Mouse (Mus musculus): Measurements from ENCODE around the gene Col1a2.

Gene Col1a2

DNA sequence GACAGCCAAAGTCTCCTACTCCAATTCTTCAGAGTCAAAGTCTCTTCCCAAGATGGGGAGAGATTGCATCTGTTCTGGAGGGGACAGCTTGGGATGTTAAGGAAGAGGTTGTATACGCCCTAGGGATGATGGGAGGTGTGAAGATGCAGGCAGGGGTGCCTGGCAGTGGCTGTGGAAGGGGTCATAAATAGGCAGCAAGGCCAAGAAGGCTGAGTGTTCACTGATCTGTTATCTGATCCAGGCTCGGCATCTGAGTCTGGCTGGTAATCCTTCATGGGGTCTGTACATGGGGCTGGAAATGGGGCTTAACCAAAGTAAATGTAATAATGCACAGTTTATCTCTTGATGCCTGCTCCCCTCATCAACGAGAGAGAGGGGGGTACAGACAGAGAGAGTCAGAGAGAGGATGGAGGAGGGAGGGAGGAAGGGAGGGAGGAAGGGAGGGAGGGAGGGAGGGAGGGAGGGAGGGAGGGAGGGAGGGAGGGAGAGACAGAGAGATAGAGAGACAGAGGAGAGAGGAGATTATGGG is at the start of gene Col1a2:
Col1a2 (plus strand) TSS at position 212 of the 529 bp plus-strand sequence.
- no peak for DNase-seq (ENCODE audit: low spot score)

DNA sequence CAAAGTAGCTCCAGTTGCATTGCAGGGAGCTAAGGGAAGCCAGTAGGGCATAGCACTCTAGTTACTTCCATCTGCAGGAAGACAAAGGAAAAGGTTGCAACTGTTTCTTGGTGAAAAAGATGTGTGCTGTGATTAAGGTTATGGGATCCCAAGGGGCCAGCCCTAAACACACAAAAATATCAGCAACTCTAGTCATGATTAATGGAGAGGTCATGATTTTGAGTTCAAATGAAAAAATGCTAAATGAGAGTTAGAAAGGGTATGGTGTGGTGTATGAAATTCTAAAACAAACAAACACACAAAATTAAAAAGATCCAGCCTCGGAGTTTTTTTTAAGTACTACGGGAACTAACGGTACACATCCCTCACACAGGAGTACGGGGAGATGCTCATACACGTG is 49.1 kb upstream of the Col1a2 start:
- no peak for DNase-seq (ENCODE audit: low spot score)

DNA sequence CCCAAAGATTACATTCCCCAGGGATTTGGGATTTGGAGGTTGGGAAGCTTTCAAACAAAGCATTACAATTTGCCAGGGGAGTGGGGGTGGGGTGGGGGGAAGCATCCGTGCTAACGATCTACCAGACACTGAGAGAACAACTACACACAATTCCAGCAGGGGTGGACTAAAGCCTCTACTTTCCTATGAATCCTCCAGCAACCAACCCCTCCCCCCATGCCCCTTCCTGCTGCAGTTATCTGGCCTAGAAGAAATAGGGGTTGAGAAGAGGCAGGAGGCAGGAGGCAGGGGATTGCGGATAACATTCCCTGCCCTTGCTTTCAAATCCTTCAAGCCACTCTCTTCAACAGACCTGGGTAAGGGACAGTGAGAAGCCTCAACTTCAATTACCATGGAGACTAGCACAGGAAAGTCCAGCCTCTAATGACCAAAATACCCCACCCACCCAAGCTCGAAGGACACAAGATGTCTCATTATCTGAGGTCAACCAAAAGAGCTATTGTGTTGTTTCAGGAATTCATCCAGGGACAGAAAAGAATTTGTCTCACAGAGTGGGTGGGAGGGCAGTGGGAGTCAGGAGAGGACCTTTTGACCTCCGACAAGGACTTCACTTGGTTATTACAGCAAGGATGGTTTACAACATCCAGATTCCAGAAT is 48.5 kb upstream of the Col1a2 start:
- DNase-seq (ENCODE audit: low spot score): no peak

DNA sequence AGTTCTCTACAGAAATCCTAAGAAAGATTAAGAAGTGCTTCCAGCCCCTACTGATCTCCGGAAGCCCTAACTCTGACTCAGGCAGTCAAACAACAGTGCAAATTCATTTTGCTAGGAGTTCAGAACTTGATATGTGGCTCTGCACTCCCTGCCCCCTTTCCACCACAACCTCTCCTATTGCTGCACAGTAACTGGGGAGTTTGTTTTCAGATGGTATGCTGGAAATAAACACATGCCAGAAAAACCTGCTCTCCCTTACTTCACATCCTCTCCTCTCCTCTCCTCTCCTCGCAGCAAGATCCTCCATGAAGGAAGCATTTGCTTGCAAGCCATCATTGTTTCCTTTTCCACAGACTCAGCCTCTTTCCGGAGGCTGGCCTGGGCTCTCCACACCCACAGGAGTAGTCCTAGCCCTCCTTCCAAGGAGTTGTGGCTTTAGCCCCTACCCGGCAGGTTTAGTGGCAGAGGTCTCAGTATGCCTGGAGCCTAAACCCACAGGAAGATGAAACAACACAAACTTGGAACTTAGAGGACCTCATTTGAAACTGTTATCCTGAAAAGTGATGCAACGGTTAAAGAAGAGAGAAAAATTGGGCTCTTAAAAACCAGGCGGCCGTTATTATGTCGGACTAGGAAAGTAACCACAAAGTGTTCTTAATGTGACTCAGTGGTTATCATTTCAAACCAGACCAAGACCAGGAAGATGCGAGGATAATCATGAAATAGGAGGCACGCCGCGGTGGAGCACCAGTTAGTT is 47.7 kb upstream of the Col1a2 start:
- DNase-seq (ENCODE audit: low spot score): no peak

DNA sequence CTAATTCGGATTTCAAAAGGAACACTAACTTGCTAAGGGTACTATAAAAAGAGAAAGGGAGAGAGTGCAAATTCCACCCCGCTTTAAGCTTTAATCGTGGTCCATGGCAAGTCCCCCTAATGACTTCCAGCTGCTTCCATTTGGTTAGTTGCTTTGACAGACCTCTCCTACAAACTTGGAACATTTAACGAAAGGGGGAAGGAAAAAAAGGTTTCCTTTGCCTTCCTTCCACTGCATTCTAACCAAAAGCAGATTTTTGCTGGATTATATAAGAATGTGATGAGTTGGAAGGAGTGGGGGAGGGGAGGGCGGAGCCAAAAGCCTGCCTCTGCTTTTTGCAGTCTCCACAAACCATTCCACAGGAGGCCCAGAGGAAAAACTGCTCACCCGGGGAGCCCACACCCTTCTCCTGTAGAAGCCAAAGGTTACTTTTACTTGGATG is 47.0 kb upstream of the Col1a2 start:
- peak; percentile 12 for DNase-seq (ENCODE audit: low spot score)

DNA sequence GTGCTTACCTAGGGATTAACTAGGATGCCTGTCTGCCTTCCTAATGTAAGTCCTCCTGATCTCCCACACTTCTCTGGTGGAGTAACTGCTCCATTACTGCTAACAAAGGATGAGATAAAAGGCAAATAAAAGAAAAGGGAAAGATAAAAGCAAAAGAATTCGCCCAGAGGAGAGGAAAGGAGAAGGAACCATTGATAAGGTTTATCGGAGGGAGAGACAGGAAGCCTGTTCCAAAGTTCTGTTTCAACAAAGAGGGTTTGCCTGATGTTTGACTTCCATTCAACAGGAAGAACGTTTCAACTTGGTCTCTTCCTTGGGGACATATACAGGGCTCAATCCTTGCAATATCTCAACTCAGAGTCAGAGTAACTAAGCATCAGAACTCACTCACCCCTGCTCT is 39.3 kb upstream of the Col1a2 start:
- no peak for DNase-seq (ENCODE audit: low spot score)

DNA sequence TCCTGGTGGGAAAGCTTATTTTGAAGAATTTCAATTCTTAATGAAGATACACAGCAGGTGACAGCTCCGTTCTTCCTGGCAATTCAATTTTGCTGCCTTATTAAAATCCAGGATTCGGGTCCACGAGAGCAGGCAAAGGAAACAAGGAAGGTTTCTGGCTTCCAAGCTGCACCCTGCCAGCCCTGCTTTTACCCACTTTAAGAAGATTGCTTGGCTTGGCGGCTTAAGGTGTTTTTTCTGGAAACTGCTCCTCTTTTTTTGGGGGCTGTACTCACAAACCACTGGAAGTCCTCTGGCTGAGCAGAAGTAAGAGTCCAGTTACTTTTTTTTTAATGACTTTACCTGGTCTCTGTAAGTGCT is 21.1 kb upstream of the Col1a2 start:
- no peak for DNase-seq (ENCODE audit: low spot score)

DNA sequence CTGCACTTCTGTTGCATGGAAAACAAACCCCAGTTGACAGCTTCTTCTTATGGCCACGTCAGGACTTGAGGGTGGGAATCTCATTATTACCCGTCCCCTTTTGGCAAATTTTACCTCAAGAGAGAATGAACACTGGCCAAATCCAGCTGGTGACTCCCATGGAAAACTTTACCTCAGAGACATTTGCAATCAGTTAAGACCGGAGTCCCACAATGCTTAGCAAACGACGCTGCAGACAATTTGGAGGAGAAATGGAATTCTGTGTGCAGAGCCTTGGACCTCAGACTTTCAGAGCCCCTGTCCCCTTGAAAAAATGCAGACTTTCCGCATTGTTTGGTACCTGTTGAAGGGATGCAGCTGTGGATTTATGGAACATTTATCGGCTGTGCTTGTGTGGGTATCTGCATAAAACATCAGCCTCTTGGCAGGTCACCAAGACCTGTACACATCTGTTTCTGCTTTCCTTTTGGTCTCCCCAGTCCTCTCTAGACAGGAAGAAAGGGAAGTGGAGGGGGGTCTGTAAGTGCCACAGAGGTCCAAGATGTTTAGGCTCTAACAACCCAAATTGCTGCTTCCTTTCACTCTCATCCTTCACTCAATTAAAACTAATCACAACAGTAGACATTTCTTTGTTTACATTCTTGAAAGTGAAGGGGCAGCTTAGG is 20.5 kb upstream of the Col1a2 start:
- no peak for DNase-seq (ENCODE audit: low spot score)

DNA sequence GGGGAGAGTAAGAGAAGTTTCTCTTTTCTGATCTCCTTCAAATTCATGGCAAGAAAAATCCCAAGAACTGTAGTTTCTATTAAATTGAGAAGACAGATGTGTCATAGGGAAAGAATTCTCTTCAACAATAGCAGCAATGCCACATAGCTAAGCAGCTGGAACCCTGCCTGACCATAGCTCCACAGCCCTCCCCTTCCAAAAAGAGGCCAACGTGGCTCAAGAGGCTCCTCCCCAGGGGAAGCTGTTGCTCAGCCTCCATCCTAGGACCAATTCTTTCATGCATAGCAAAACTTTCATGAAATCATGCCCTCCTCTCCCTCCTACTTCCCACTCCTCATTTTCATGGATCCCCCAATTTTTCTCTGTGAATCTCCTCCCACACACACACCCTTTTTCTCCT is 16.3 kb upstream of the Col1a2 start:
- peak; percentile 37 for DNase-seq (ENCODE audit: low spot score)

DNA sequence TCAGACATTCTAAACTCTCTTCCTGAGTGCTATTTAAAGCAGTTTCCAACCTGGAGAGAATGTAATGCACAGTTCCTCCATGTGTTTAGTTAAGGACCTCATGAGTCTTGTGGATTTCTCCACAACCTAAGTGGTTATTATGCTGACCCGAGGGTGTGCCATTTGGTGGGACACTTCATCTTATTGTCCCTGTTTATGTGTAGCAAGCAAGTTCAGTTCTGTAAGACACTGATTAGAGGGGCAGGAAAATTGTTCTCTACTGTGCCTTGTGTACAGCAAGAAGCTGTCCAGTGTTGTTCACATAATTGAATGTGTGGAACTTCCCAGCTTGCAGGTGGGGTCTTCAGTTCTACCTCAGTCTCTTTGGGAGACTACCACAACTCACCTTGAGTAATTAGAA is 15.6 kb upstream of the Col1a2 start:
- DNase-seq (ENCODE audit: low spot score): no peak

DNA sequence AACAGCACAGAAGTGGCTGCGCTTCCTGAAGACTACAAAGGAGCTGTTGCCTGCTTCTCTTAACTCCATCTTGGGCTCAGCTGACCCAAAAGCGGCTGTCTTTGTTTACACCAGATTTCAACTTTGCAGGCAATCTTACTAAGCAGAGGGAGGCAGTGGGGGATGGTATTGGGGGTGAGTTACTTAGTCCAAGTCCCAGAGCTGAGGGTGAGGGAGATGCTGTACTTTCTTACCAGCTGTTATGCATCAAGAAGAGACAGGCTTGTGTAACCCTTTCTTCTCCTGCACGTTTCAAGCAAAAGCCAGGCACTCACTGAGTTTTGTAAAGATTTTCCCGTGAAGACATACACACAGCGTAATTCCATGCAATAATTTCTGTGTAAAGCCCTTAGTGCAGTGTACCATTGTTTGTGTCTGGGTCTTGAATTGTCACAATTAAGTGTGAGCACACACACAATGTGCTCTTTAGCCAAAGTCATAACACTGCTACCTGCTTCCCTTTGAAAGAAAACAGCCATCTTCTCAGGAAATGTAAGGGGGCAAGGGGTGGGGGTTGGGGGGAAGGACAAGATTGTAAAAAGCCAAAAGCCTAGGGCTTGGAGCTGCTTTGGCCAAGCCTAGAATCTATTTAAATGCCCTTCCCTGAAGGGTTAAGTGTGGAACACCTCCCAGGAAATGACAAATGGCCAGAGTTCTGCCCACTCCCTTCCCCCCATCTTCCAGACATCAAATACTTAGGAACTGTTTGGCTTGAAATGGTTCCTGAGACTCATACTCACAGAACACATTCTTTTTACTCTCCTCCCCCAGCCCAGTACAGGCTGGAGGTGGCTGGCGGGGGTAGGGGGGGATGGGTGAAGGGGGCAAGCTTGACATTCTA is 15.0 kb upstream of the Col1a2 start:
- DNase-seq (ENCODE audit: low spot score): peak; percentile 57

DNA sequence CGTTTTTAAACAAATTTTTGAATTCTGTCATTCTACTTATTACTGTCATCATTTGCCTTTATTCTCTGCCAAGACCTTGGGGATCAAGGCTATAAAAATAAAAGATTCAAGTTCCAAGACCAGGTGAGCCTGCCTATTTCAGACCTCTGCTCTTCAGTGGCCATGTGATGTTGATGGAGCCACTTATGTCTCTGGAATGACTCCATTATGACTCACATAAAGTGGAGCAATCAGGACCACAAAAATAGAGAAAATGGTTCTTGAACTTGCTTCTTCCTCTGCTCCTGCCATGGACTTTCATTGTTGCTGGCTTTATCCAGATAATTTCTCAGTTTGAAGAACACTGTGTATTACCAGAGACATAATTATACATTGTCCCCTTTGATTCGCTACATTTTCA is 10.9 kb upstream of the Col1a2 start:
- DNase-seq (ENCODE audit: low spot score): no peak

DNA sequence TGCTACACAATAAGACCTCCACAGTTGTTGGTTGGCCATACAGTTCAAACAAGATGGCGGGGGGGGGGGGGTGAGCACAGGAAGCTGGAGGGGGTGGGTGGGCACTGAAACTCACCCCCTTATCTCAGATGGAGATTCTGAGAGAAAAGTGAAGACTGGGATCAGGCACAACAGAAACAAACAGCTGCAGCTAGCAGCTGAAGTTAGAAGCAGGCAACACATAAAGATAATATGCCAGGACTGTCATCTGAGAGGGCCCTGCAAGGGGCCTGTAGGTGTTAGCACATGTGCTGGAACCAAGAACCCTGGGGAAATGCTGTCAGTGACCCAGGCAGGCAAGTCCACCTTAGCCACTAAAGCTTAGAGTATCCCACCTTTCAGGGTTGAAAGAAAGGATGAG is 8.2 kb upstream of the Col1a2 start:
- no peak for DNase-seq (ENCODE audit: low spot score)

DNA sequence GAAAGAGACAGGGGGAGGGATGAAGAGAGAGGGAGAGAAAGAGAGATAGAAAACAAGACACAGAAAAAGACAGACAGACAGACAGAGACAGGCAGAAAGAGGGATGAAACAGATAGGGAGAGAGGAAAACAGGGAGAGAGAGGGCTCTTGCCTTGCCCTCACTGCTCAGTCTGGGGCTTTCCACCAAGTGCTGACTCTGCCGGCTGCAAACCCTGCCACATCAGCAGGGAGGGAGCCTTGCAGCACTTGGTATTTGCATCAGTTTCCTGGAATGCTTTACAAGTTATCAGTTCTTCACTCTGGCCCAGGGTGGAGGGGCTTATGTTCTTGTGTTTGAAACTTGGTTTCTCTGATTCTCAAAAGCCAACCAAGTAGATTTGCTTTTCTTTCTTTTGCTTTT is 1.5 kb upstream of the Col1a2 start:
- no peak for DNase-seq (ENCODE audit: low spot score)

DNA sequence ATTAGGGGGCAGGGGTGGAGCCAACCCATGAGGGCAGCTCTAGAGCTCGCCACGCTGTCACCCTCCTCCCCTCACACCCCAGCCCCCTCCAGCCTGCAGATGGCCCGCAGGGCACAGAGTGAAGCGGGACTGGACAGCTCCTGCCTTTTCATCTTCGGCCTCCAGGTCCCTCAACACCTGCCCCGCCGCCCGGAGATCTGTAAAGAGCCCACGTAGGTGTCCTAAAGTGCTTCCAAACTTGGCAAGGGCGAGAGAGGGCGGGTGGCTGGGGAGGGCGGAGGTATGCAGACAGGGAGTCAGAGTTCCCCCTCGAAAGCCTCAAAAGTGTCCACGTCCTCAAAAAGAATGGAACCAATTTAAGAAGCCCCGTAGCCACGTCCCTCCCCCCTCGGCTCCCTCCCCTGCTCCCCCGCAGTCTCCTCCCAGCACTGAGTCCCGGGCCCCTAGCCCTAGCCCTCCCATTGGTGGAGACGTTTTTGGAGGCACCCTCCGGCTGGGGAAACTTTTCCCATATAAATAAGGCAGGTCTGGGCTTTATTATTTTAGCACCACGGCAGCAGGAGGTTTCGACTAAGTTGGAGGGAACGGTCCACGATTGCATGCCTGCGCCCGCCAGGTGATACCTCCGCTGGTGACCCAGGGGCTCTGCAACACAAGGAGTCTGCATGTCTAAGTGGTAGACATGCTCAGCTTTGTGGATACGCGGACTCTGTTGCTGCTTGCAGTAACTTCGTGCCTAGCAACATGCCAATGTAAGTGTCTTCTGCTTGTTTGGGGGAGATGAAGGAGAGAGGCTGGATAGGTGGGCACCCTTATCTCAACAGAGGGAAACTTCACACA is 764 bp downstream of the Col1a2 start:
- peak; percentile 61 for DNase-seq (ENCODE audit: low spot score)

DNA sequence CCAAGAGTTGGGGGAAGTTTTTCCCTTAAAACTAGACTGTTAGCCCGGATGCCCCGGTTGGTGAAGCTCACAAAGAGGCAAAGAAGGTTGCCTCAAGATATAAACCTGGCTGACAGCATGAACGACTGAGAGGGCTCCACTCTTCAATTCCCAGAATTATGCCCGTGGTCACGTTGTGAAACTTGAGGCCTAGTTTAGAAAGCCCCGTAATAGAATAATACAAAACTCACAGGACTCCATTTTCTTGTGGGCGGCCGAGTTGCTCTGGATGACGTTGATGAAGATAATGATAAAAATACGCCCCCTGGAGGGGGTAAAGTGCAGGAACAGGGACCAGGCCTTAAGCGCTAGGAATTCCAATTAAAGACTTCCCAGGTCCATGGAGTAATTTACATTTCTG is 1.5 kb downstream of the Col1a2 start:
- DNase-seq (ENCODE audit: low spot score): no peak

DNA sequence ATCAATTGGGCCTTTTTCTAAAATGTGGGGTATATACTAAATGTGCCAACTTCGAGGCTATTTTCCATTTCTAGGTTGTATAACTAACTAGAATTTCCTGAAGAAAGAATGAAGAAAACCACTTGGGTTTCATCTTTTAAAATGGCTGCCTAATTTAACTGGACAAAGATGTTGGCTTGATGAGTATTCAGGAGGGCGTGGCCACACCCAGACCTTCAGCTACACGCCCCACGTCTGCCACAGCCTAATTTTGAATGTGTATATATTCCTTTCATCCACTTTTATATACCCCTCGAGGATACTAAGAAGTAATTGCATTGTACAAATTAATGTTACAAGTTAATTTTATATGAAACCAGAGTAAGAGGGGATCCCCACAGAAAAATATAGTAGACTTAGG is 2.2 kb downstream of the Col1a2 start:
- DNase-seq (ENCODE audit: low spot score): no peak

DNA sequence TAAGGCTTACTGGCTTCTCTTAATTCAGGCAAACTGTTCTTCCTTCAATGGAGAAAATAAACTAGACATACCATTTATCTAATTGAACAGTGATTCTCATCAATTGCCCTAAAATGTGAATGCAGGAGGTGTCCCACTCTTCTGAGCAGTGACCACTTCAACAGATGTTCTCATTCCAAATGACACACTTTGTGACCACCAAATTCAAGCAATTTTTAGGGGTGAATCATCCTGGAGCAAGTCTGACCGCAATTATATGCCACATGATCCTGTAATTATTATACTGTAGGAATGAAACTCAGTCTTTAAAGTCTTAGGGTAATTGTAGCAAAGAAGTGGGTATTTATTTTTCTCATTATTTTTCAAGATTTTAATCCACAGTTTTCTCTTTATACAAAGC is 2.7 kb downstream of the Col1a2 start:
- DNase-seq (ENCODE audit: low spot score): no peak

DNA sequence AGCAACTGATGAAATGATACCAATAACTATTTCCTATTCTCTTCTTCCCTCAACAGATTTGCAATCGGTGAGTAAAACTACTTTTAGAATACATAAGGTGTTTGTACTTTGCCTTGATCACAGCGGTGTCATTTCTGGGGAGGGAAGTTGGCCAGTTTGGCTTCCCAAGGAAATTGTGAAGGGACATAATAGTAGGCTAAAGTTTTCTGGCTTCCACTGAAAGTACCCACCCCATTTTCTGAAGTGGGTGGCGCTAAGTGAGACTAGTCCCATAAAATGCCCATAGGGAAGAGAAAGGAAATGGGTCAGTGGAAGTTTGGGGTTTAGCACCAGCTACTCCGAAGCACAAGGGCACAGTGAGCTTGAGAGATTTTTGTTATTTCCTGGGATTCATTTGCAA is 3.7 kb downstream of the Col1a2 start:
- DNase-seq (ENCODE audit: low spot score): no peak

DNA sequence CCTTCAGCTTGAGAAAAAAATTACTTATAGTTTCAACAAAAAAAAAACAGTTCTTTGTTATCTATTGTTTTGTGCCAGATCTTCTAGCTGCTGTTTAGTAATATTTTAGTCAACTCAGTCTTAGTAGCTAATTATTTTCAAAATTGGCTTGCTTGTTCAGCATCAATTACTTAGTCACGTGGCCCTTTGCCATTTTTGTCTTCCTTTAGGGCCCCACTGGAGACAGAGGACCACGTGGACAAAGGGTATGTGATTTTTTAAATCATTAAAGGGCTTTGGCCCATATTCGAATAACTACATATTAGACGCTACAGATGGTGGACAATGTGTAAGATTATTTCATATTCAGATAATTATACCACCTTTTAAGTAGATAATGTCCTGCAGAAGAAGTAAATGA is 4.8 kb downstream of the Col1a2 start:
- DNase-seq (ENCODE audit: low spot score): no peak

DNA sequence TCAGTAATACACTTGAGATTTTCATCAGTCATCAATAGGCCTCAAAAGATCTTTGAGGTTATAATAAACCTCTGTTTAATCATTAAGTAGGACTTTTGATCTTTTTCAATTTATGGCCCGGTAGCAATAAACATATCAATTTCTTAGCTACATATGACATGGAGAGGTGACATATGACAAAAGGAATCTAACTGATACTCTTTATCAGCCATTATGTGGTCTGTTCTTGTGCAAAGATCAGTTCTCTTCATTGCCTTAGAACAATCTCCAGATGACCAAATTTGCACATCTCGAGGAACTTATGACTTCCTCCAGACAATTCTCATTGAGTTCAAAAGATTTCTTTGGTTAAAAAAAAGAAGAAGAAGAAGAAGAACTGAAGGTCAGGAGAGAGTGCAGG is 10.1 kb downstream of the Col1a2 start:
- no peak for DNase-seq (ENCODE audit: low spot score)
